Mouse (Mus musculus): Measurements from ENCODE around the gene Sult1a1.

DNA sequence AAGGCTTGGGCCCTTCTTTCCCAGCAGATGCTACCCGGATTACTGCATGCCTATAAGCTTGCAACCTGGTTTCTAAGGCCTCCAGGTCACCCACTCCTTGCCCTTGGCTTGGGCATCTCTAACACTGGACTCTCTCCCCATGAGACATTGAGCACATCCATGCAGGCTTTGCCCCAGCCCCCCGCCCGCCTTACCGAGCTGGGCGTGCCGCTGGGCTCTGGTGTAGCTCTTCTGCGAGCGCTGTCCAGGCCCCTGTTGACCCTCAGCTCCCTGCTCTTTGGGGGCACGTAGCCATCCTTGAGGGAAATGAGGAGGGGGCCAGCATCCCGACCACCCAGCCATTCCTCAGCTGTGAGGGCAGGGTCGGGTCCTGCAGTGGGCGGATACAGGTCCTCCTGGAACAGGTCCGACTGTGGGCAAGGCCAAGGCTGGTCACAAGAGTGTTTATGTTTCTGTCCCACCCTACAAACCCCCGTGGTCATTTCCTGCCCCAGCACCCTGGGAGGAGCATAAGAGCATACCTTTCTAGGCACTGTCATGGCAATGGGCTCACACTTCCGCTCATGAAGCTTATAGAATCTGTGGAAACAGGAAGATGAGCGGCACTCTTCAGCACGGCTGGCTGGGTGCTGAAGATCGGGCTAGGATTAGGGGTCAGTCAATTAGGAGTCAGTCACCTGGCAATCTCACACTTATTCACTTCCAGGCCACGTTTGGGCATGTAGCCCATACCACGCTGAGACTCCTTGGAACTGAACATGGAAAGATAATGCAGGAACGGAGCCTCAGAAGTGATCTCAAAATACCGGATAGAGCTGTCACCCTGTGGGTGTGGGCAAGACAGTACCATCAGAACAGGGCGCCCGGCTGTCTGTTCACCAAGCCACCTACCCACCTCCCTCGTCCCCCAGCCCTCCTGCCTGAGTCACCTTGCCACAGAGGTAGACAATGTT lies 24.1 kb upstream of the Sult1a1 start:
- TF ChIP-seq TAL1 (IDR thresholded peaks at IDR 0.05; ENCODE audit: low read length) (no peak), GATA1 (IDR thresholded peaks at IDR 0.05; ENCODE audit: low read length) (no peak)

All from erythroblast, embryonic 14.5 days (primary cell).